Mouse (Mus musculus): Measurements from ENCODE around the gene Sec14l1. TPM values are rescaled to one million over a fixed set of nuclear protein-coding genes. Genes with fewer than 3 reads are reported as not detected.

Sec14l1 gene
- polyA plus RNA-seq, 1 experiment from 2014 or later, result 37.7 TPM

Small RNAs within 50 kb of the gene (microRNA-seq; reads per million reads assigned to microRNA genes)
- gene Gm24323 (ENCODE audit: borderline number of aligned reads) (not detected), gene Mir6516 (ENCODE audit: borderline number of aligned reads) (5.0 reads per million, percentile 5 among the genes with 10 or more reads in this experiment)

Other genes starting within 250 kb of the Sec14l1 start
- 0.55 and 0.69 TPM in 2 replicates for gene Mgat5b, start 196.3 kb upstream of the Sec14l1 start, polyA plus RNA-seq (2015; fragmentation: Nextera tagmentation; extraction: Ambion mirVana)
- gene Sept9, start 84.5 kb downstream of the Sec14l1 start, polyA plus RNA-seq (2015; fragmentation: Nextera tagmentation; extraction: Ambion mirVana), result 220 and 222 TPM in 2 replicates